In genomic region chr10:120432731-120433462, GRCm38 (mm10) we compare ENCODE assay signal across 10 mouse cellular contexts. TPM values are rescaled to one million over a fixed set of nuclear protein-coding genes. Genes with fewer than 3 reads are reported as not detected.
DNase-seq lines count a peak whose midpoint lies in the region; ATAC-seq and TF ChIP-seq lines count a peak whose summit lies in the region.
"Had no signal": no experiment of that assay in that cellular context is flagged by ENCODE, and none has a peak within 500 bp of the region (broad histone marks: within the 10 kb centered on the region; RNA-seq: fewer than 3 reads in every experiment).

No protein-coding gene starts in this region.

- peaks cover 42% of the 10 kb centered on the region for H3K4me1 ChIP-seq in kidney, postnatal 0 days (replicated peaks; ENCODE audit: insufficient read depth, low read length)
- H3K4me1 ChIP-seq in midbrain, embryonic 14.5 days (ENCODE audit: control insufficient read depth, insufficient read depth, low read length): no peaks in the 10 kb centered on the region

- H3K9ac ChIP-seq in kidney, postnatal 0 days (ENCODE audit: low read depth, low read length): no peak overlapping the region
- H3K9ac ChIP-seq in midbrain, embryonic 14.5 days (replicated peaks; ENCODE audit: low read length): no peak overlapping the region
- H3K9ac ChIP-seq: forebrain, embryonic 13.5 days; hindbrain, embryonic 14.5 days had no signal

- peak; percentile 89 for DNase-seq in kidney, postnatal 0 days (ENCODE audit: low spot score)
- DNase-seq in kidney, adult 18-20 months: no peak
- peak; percentile 58 for DNase-seq in adrenal gland, postnatal 14 days
- DNase-seq in embryo, embryonic 11 days: peak; percentile 62
- DNase-seq in mesoderm, embryonic 11.5 days (ENCODE audit: low read depth, low spot score): peak; percentile 84
- DNase-seq in urinary bladder, adult 18-20 months (ENCODE audit: low spot score in 2 of 2): no peak
- DNase-seq in midbrain, embryonic 14.5 days: no peak
- DNase-seq: thymus, postnatal 36 days had no signal

- WGBS in kidney, postnatal 0 days: 6% methylated on average over 9 of the region's 9 CpGs
- 52% methylated on average over 9 of the region's 9 CpGs for WGBS in midbrain, embryonic 14.5 days

- no peaks in the 10 kb centered on the region for H3K27me3 ChIP-seq in kidney, postnatal 0 days (ENCODE audit: insufficient read depth, low read length)
- no peaks in the 10 kb centered on the region for H3K27me3 ChIP-seq in midbrain, embryonic 14.5 days (ENCODE audit: control insufficient read depth, insufficient read depth, low read length)
- H3K27me3 ChIP-seq: forebrain, embryonic 13.5 days had no signal

- no peak overlapping the region; the same call in 1 of the 2 replicates for H3K4me2 ChIP-seq in kidney, postnatal 0 days (ENCODE audit: low read length)
- H3K4me2 ChIP-seq in midbrain, embryonic 14.5 days (ENCODE audit: low read length): no peak overlapping the region
- H3K4me2 ChIP-seq: forebrain, embryonic 13.5 days; hindbrain, embryonic 14.5 days had no signal

- TF ChIP-seq CTCF in kidney, postnatal 0 days (IDR thresholded peaks at IDR 0.05; ENCODE audit: low read depth): no peak

- 0 out of 2 replicates have a peak, but pooled peaks cover 4% of the 10 kb centered on the region for H3K36me3 ChIP-seq in kidney, postnatal 0 days (ENCODE audit: insufficient read depth, low read length)
- H3K36me3 ChIP-seq in midbrain, embryonic 14.5 days (ENCODE audit: control insufficient read depth, insufficient read depth, low read length): no peaks in the 10 kb centered on the region

- no peaks in the 10 kb centered on the region for H3K9me3 ChIP-seq in kidney, postnatal 0 days (replicated peaks; ENCODE audit: low read length)
- no peaks in the 10 kb centered on the region for H3K9me3 ChIP-seq in midbrain, embryonic 14.5 days (ENCODE audit: control insufficient read depth, low read length)
- H3K9me3 ChIP-seq: forebrain, embryonic 13.5 days had no signal

- ATAC-seq in kidney, postnatal 0 days (replicated peaks; ENCODE audit: low FRiP score, low read depth): peak; percentile 76
- no peak for ATAC-seq in midbrain, embryonic 14.5 days (ENCODE audit: low FRiP score, low TSS enrichment)
- ATAC-seq: forebrain, embryonic 13.5 days had no signal

- peak overlapping the region; percentile 77 for H3K27ac ChIP-seq in kidney, postnatal 0 days
- H3K27ac ChIP-seq in midbrain, embryonic 14.5 days (replicated peaks; ENCODE audit: low read depth, low read length): no peak overlapping the region
- H3K27ac ChIP-seq: forebrain, embryonic 13.5 days; hindbrain, embryonic 14.5 days had no signal

- no peak overlapping the region for H3K4me3 ChIP-seq in kidney, postnatal 0 days (replicated peaks; ENCODE audit: low read depth, low read length)
- H3K4me3 ChIP-seq in midbrain, embryonic 14.5 days (replicated peaks; ENCODE audit: low read depth, low read length): no peak overlapping the region
- H3K4me3 ChIP-seq: forebrain, embryonic 13.5 days had no signal

RNA-seq across cellular contexts. Expression of gene Hmga2, which starts 43.4 kb away (rescaled TPM):
- polyA plus RNA-seq in kidney, postnatal 0 days (2015; fragmentation: Nextera tagmentation; extraction: Ambion mirVana): 7.8 and 8.1 TPM in 2 replicates
- 6.5 and 6.9 TPM in 2 replicates for total RNA-seq in adrenal gland, postnatal 14 days (2021)
- polyA plus RNA-seq in midbrain, embryonic 14.5 days (2014; fragmentation: Nextera tagmentation; extraction: Ambion mirVana): 2.4 and 2.6 TPM in 2 replicates

Comparison
In these comparisons a context has a peak if more than half of its experiments do, and no peak if none do; other contexts are left out.
1. DNase-seq: peak in kidney, postnatal 0 days (single experiment), adrenal gland, postnatal 14 days (single experiment), embryo, embryonic 11 days (single experiment) and mesoderm, embryonic 11.5 days (single experiment); none in kidney, adult 18-20 months (single experiment), urinary bladder, adult 18-20 months (0 of 2) and midbrain, embryonic 14.5 days (single experiment).